Mouse (Mus musculus) small intestine, adult 2 months (tissue): ENCODE results near the gene Dgkk. TPM values are rescaled to one million over a fixed set of nuclear protein-coding genes. Genes with fewer than 3 reads are reported as not detected.
A peak's percentile ranks its signal among the peaks of the same experiment; 100 is the strongest.
"Not testable (repeated sequence)": the region's sequence is repeated elsewhere in the genome, so short reads cannot be mapped to it uniquely, and the experiment has no call there.

Source experiments
- H3K27ac ChIP-seq: fragments of 200-500 bp; 2 replicates; pipeline ENCODE4 v1.5.1; 2012; ENCODE audit warnings: low read depth, low read length, control low read depth, inconsistent platforms; ENCODE audit not compliant: insufficient read depth
- H3K27me3 ChIP-seq: fragments of 200-500 bp; 2 replicates; pipeline ENCODE4 v1.6.1; 2012; ENCODE audit warnings: mild to moderate bottlenecking, moderate library complexity, low read length, inconsistent platforms; ENCODE audit not compliant: control insufficient read depth, insufficient read depth
- H3K36me3 ChIP-seq: fragments of 200-500 bp; 2 replicates; pipeline ENCODE4 v1.6.1; 2012; ENCODE audit warnings: mild to moderate bottlenecking, low read length, control low read depth, inconsistent platforms; ENCODE audit not compliant: control insufficient read depth, insufficient read depth
- H3K4me1 ChIP-seq: fragments of 200-500 bp; 2 replicates; pipeline ENCODE4 v1.6.1; 2012; ENCODE audit warnings: low read length, inconsistent platforms, mixed read lengths; ENCODE audit not compliant: control insufficient read depth, insufficient read depth, insufficient read length
- H3K4me3 ChIP-seq: fragments of 200-500 bp; 2 replicates; pipeline ENCODE4 v1.5.1; 2012; ENCODE audit warnings: low read depth, mild to moderate bottlenecking, control low read depth, inconsistent platforms, low read length, moderate library complexity
- CTCF ChIP-seq: fragments of 200-500 bp; IDR thresholded peaks from 2 replicates; pipeline ENCODE4 v1.5.1; 2012; ENCODE audit warnings: low read depth, mild to moderate bottlenecking, control low read depth, inconsistent platforms, low read length, moderate library complexity, mixed read lengths; ENCODE audit not compliant: insufficient replicate concordance, insufficient read length; ENCODE audit errors: extremely low read depth
- POLR2A ChIP-seq: fragments of 200-500 bp; IDR thresholded peaks from 2 replicates; pipeline ENCODE4 v1.6.1; 2012; ENCODE audit warnings: low read depth, mild to moderate bottlenecking, control low read depth, inconsistent platforms, low read length, moderate library complexity
- WGBS: fragments of 180-500 bp; shearing (Covaris S2); methylation state at CpG from one replicate; pipeline ENCODE4 v1.1.7; 2018; 5-methylcytosine and 5-hydroxymethylcytosine counted together
- polyA plus RNA-seq: library from polyadenylated mRNA; depleted of rRNA; stranded (reverse); fragments of >200 nt; gene quantifications from 2 replicates; pipeline ENCODE4 v1.2.3, GENCODE M21; 2012; rRNA removed

Dgkk gene
- polyA plus RNA-seq: not detected in 2 replicates

GRCm38 (mm10) chrX:6779006-6779405, at the start of gene Dgkk:
Dgkk (plus strand) TSS chrX:6779306.
- H3K27me3 ChIP-seq, H3K27ac ChIP-seq, H3K4me1 ChIP-seq, H3K36me3 ChIP-seq: not testable (repeated sequence)
- WGBS: 16% methylated on average over 26 of the region's 30 CpGs
- 0 out of 2 replicates have a peak within 1 kb of the TSS, but pooled peaks have one; percentile 10 for H3K4me3 ChIP-seq

DNA sequence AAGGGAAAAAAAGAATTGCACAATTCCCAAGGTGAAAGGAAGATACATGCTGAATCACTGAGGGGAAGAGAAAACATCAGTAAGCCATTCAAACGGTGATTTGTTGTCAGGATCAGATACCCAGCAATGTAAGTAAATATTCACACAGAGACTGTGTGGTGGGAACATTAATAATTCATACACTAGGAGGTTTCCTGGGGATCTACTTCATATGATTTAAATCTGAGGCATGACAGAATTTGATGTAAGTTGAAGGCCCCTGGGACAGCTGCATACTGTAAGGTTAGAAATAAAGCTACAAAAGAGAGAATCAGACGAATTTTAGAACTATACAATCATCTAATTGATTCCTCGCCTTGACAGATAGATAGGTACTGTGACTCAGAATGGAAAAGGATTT, 45.1 kb upstream of the Dgkk start:
- Histone ChIP-seq H3K27me3 (no peaks in the 10 kb centered on the region), H3K36me3 (no peaks in the 10 kb centered on the region), H3K4me1 (no peaks in the 10 kb centered on the region), H3K4me3 (no peak overlapping the region), H3K27ac (no peak overlapping the region)
- TF ChIP-seq CTCF (no peak), POLR2A (no peak)
- 60% methylated on average over 3 of the region's 3 CpGs for WGBS

DNA sequence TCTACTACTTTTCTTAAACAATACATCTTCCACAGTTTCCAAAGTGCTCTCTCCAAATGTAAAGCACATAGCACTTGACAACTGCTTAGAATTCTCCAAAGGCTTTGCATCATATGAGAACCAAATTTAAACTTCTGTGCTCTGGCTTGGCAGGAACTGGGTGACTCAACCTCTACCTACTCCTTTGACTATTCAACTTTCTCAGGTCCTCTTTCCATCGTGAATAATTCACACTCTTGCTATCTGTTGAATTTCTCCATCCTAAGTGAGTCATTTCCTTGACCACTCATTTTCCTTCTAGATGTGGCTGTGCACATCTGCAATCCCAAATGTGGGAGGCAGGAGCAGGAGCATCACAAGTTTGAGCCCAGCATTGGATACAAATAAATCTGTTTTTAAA, 28.4 kb upstream of the Dgkk start:
- WGBS: 50% methylated on average over 1 of the region's 1 CpGs
- Histone ChIP-seq H3K27me3 (no peaks in the 10 kb centered on the region), H3K4me3 (no peak overlapping the region), H3K36me3 (no peaks in the 10 kb centered on the region), H3K27ac (no peak overlapping the region), H3K4me1 (no peaks in the 10 kb centered on the region)
- TF ChIP-seq POLR2A: no peak

- no peak overlapping the region for H3K4me3 ChIP-seq
- no peaks in the 10 kb centered on the region for H3K27me3 ChIP-seq
- no peak overlapping the region for H3K27ac ChIP-seq
- 57% methylated on average over 6 of the region's 6 CpGs for WGBS
- TF ChIP-seq POLR2A: no peak
- no peak for TF ChIP-seq CTCF
- H3K36me3 ChIP-seq: no peaks in the 10 kb centered on the region
- no peaks in the 10 kb centered on the region for H3K4me1 ChIP-seq
Observed at GRCm38 (mm10) chrX:6751549-6752047, 27.5 kb upstream of the Dgkk start.

DNA sequence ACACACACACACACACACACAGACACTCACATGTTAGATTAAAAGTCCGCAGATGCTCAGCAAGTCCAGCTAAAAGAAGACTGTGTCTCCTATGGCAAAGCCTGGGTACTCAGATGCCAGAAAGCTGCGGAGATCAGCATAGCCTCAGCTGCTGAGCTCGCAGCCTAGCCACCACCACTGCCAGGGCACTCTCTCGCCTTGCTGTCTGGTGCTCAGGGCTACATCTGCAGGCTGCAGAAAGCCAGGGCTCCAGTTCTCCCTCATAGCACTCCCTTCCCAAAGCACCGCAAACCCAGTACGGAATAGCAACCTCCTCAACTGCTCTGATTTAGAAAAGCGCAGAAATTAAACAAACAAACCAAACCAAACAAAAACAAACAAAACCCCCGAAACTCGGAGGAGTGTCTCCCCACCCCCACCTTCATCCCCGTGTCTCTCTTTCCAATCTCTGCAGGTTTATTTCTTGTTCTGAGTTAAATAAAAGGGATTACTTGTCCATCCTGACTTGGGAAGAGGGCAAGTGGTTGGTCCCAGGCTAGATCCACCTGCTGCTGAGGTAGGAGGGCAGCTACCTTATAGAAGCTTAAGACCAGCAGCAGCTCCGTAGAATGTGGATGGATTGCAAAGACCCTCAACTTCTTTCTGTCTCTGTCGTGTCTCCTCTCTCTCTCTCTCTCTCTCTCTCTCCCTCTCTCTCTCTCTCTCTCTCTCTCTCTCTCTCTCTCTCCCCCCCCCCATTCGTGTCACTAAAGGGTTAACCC, 1.4 kb upstream of the Dgkk start:
- Histone ChIP-seq H3K36me3 (no peaks in the 10 kb centered on the region), H3K27ac (no peak overlapping the region), H3K27me3 (no peaks in the 10 kb centered on the region; the same call in 1 of the 2 replicates), H3K4me3 (no peak overlapping the region), H3K4me1 (no peaks in the 10 kb centered on the region)
- 19% methylated on average over 13 of the region's 13 CpGs for WGBS
- TF ChIP-seq POLR2A: no peak
- no peak for TF ChIP-seq CTCF

- Histone ChIP-seq H3K36me3 (no peaks in the 10 kb centered on the region), H3K27ac (no peak overlapping the region), H3K27me3 (no peaks in the 10 kb centered on the region; the same call in 1 of the 2 replicates), H3K4me1 (no peaks in the 10 kb centered on the region), H3K4me3 (0 out of 2 replicates have a peak overlapping the region, but pooled peaks have one; percentile 10)
- TF ChIP-seq CTCF (no peak), POLR2A (no peak)
- 13% methylated on average over 23 of the region's 24 CpGs for WGBS
Observed at GRCm38 (mm10) chrX:6778250-6778637, 862 bp upstream of the Dgkk start.

- no peaks in the 10 kb centered on the region for H3K4me1 ChIP-seq
- H3K4me3 ChIP-seq: no peak overlapping the region
- H3K36me3 ChIP-seq: no peaks in the 10 kb centered on the region
- TF ChIP-seq CTCF (no peak), POLR2A (no peak)
- H3K27me3 ChIP-seq: no peaks in the 10 kb centered on the region; the same call in 1 of the 2 replicates
- no peak overlapping the region for H3K27ac ChIP-seq
- WGBS: 21% methylated on average over 16 of the region's 16 CpGs
Observed at GRCm38 (mm10) chrX:6779969-6780539, 948 bp downstream of the Dgkk start.
